Mouse (Mus musculus) stomach, postnatal 0 days (tissue): ENCODE measurements around the gene Rngtt.

ENCODE experiments used
- CTCF ChIP-seq: IDR thresholded peaks from 2 replicates; pipeline ENCODE4 v1.5.1; 2016; ENCODE audit warnings: antibody characterized with exemption, low read depth, mild to moderate bottlenecking, moderate library complexity
- EP300 ChIP-seq: optimal IDR thresholded peaks from 2 replicates; pipeline ENCODE3; 2016; ENCODE audit warnings: antibody characterized with exemption

GRCm38 (mm10) chr4:33546278-33546677, 236.2 kb downstream of the Rngtt start:
- no peak for TF ChIP-seq CTCF
- no peak for TF ChIP-seq EP300
